Mouse (Mus musculus): ENCODE data around the gene Ltb4r2. TPM values are rescaled to one million over a fixed set of nuclear protein-coding genes. Genes with fewer than 3 reads are reported as not detected.

Ltb4r2 gene
- polyA plus RNA-seq, 1 experiment from 2014 or later = 0.16 TPM

DNA sequence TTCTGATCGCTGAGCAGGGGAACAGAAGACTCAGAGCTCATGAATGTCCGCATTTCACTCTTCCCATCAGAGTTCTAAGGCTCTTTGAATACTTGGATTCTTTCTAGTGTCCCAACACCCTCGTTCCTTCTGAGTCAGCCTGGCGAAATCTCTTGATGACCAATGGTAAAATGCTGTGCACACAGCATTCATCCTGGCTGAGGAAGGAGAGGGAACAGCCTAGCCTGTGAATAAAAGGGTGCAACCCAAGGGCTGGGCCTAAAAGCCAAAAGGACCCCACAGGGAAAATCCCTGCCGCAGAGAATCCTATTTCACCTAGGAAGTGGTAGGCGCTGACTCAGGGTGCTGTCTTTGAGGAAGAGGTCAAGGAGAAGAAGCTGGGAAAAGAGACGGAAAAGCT is 31.1 kb upstream of the Ltb4r2 start:
- Histone ChIP-seq H3K4me3 (ENCODE audit: low read depth, low read length) (no peak overlapping the region), H3K4me1 (ENCODE audit: control insufficient read depth, insufficient read depth, low read length) (no peaks in the 10 kb centered on the region), H3K27me3 (ENCODE audit: control insufficient read depth, insufficient read depth, low read length) (no peaks in the 10 kb centered on the region; the same call in 1 of the 2 replicates), H3K9me3 (replicated peaks; ENCODE audit: control insufficient read depth, low read length) (no peaks in the 10 kb centered on the region), H3K27ac (ENCODE audit: low read depth, low read length) (no peak overlapping the region), H3K9ac (ENCODE audit: low read depth, low read length) (no peak overlapping the region), H3K36me3 (ENCODE audit: control insufficient read depth, insufficient read depth, low read length) (no peaks in the 10 kb centered on the region), H3K4me2 (no peak overlapping the region)
- ATAC-seq (replicated peaks; ENCODE audit: insufficient number of reproducible peaks, low FRiP score, low TSS enrichment) = no peak
- 70% methylated on average over 7 of the region's 7 CpGs for WGBS (ENCODE audit: insufficient replicate concordance)

DNA sequence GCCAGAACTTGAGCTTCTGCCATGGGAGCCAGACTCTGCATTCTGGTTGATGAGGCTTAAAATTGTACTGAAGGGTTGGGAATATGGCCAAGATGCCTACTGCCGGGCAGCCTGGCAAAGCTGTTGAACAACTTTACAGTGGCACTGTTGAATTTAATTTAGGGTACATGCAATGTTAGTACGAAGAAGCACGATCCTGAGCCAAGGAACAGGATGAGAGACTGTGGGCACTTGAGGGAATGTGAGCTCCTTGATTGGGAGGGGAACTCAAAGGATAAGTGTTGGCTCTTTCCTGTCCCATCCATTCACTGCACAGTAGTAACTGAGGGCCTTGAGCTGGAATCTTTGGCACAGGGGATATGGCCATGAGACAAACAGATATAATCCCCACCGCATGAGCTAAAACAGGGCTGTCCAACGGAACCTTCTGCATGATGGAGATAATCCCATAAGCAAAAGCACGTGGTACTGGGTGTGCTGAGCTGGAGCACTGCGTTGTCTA is 30.6 kb upstream of the Ltb4r2 start:
- no peak overlapping the region for H3K9ac ChIP-seq (ENCODE audit: low read depth, low read length)
- no peak for ATAC-seq (replicated peaks; ENCODE audit: insufficient number of reproducible peaks, low FRiP score, low TSS enrichment)
- no peaks in the 10 kb centered on the region for H3K9me3 ChIP-seq (replicated peaks; ENCODE audit: control insufficient read depth, low read length)
- no peaks in the 10 kb centered on the region for H3K4me1 ChIP-seq (ENCODE audit: control insufficient read depth, insufficient read depth, low read length)
- no peak overlapping the region for H3K4me2 ChIP-seq
- no peaks in the 10 kb centered on the region for H3K36me3 ChIP-seq (ENCODE audit: control insufficient read depth, insufficient read depth, low read length)
- 72% methylated on average over 7 of the region's 7 CpGs for WGBS (ENCODE audit: insufficient replicate concordance)
- no peak overlapping the region for H3K27ac ChIP-seq (ENCODE audit: low read depth, low read length)
- H3K4me3 ChIP-seq (ENCODE audit: low read depth, low read length) = no peak overlapping the region
- no peaks in the 10 kb centered on the region; the same call in 1 of the 2 replicates for H3K27me3 ChIP-seq (ENCODE audit: control insufficient read depth, insufficient read depth, low read length)

DNA sequence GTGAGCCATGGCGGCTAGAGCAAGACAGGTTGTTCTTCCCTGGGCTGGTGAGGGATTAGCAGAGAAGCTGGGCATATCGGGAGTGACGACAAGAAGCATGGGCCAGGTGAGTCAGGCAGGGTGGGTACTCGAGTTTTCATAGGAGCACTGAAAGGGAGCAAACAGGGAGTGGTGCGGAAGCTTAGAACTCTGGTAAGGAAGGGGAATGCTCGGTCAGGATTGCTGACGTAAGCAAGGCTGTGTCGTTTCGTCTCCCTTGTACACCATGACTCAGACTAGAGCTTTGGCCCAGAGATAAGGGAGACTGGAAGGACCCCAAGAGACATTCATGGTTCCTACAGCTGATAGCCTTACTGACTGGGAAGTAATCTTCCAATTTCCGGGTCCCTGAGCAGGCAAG is 27.3 kb upstream of the Ltb4r2 start:
- ATAC-seq (replicated peaks; ENCODE audit: insufficient number of reproducible peaks, low FRiP score, low TSS enrichment) = no peak
- 62% methylated on average over 10 of the region's 10 CpGs for WGBS (ENCODE audit: insufficient replicate concordance)
- H3K4me1 ChIP-seq (ENCODE audit: control insufficient read depth, insufficient read depth, low read length) = no peaks in the 10 kb centered on the region
- no peak overlapping the region for H3K27ac ChIP-seq (ENCODE audit: low read depth, low read length)
- no peak overlapping the region for H3K4me3 ChIP-seq (ENCODE audit: low read depth, low read length)
- H3K4me2 ChIP-seq = no peak overlapping the region
- H3K9me3 ChIP-seq (replicated peaks; ENCODE audit: control insufficient read depth, low read length) = no peaks in the 10 kb centered on the region
- H3K36me3 ChIP-seq (ENCODE audit: control insufficient read depth, insufficient read depth, low read length) = no peaks in the 10 kb centered on the region
- no peak overlapping the region for H3K9ac ChIP-seq (ENCODE audit: low read depth, low read length)
- no peaks in the 10 kb centered on the region; the same call in 1 of the 2 replicates for H3K27me3 ChIP-seq (ENCODE audit: control insufficient read depth, insufficient read depth, low read length)

DNA sequence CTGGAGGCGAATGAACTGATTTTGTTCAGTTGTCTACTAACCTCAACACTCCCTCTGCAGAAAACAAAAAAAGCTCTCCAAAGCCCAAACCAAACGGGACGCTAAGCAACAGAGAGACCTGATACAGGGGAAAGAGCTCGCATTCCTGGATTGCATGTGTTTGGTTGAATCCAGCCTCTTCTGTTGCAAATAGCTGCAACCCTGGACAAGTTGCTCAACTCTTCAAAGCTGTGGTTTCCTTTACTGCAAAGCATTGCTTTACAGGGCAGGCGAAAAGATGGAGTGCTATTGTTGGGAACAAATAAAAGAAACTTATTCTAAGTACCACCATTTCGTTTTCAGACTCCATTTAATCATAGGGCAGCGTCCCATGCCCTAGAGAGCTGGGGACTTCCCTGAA is 26.4 kb upstream of the Ltb4r2 start:
- no peak for ATAC-seq (replicated peaks; ENCODE audit: insufficient number of reproducible peaks, low FRiP score, low TSS enrichment)
- no peaks in the 10 kb centered on the region for H3K36me3 ChIP-seq (ENCODE audit: control insufficient read depth, insufficient read depth, low read length)
- no peak overlapping the region for H3K9ac ChIP-seq (ENCODE audit: low read depth, low read length)
- H3K27ac ChIP-seq (ENCODE audit: low read depth, low read length) = no peak overlapping the region
- no peaks in the 10 kb centered on the region for H3K9me3 ChIP-seq (replicated peaks; ENCODE audit: control insufficient read depth, low read length)
- no peak overlapping the region for H3K4me2 ChIP-seq
- H3K27me3 ChIP-seq (ENCODE audit: control insufficient read depth, insufficient read depth, low read length) = no peaks in the 10 kb centered on the region; the same call in 1 of the 2 replicates
- whole genome bisulfite sequencing (ENCODE audit: insufficient replicate concordance) = 71% methylated on average over 7 of the region's 7 CpGs
- no peaks in the 10 kb centered on the region for H3K4me1 ChIP-seq (ENCODE audit: control insufficient read depth, insufficient read depth, low read length)
- no peak overlapping the region for H3K4me3 ChIP-seq (ENCODE audit: low read depth, low read length)

DNA sequence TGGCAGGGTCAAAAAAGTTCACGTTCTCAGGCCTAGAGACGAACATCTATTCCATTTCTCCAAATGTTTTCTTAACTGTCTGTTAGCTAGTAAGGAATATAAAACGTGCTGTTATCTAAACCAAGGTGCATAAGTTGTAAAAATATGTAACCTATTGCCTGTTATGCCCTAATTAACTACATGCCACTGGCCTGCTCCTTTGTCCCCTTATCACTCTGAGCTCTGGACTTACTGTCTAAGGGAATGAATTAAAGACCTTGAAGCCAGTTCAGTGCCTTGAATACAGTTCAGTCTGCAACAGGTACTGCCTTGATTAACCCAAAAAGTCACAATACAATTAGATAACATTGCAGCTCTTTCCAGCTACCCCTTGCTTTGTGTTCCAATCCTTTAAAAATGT is 25.9 kb upstream of the Ltb4r2 start:
- Histone ChIP-seq H3K36me3 (ENCODE audit: control insufficient read depth, insufficient read depth, low read length) (peaks cover 4% of the 10 kb centered on the region; the same call in 1 of the 2 replicates), H3K27me3 (ENCODE audit: control insufficient read depth, insufficient read depth, low read length) (no peaks in the 10 kb centered on the region; the same call in 1 of the 2 replicates), H3K4me1 (ENCODE audit: control insufficient read depth, insufficient read depth, low read length) (no peaks in the 10 kb centered on the region), H3K4me3 (ENCODE audit: low read depth, low read length) (no peak overlapping the region), H3K4me2 (no peak overlapping the region), H3K27ac (ENCODE audit: low read depth, low read length) (no peak overlapping the region), H3K9ac (ENCODE audit: low read depth, low read length) (no peak overlapping the region), H3K9me3 (replicated peaks; ENCODE audit: control insufficient read depth, low read length) (no peaks in the 10 kb centered on the region)
- ATAC-seq (replicated peaks; ENCODE audit: insufficient number of reproducible peaks, low FRiP score, low TSS enrichment) = no peak
- WGBS (ENCODE audit: insufficient replicate concordance) = 56% methylated on average over 3 of the region's 3 CpGs

DNA sequence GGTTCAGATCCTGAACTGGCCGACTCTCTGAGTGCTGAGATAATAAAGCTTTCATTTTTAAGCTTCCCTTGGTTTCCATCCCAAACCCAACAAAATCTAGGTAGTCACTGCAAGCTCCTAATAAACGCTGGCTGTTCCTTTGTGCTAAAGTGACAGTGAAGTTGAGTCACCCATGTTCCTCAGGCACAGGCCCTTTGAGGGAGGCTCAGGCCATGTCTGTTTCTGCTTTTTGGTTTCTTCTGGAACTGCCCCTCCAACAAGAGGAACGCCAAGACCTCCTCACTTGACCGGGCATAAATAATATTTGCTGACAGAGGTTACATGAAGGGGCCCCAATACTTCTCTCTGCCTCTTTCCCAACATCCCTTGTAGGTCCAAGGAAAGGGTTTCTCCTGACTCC is 25.5 kb upstream of the Ltb4r2 start:
- Histone ChIP-seq H3K9ac (ENCODE audit: low read depth, low read length) (no peak overlapping the region), H3K4me1 (ENCODE audit: control insufficient read depth, insufficient read depth, low read length) (no peaks in the 10 kb centered on the region)
- WGBS (ENCODE audit: insufficient replicate concordance) = 77% methylated on average over 4 of the region's 4 CpGs

DNA sequence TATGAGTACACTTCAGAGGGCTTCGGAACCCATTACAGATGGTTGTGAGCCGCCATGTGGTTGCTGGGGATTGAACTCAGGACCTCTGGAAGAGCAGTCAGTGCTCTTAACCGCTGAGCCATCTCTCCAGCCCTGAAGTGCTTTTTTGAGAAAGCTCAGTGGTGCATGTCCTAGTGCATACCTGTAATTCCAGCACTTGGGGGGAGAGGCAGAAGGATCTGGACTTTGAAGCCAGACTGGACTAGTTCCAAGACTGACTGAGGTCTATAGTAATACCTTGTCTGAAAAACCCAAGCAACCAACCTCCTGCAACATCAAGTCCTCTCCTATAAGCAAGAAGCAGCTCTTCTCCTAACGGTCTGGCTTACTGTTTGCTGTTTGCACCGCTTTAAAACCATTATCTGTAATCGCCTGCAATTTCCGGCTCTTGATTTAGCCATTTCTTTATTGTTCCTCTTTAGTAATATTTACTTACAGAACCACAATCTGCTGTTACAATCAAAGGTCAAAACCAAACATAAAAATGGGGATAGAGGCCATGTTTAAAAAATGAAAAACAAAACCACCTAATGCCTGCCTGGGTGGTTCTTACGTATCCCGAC is 24.0 kb upstream of the Ltb4r2 start:
- Histone ChIP-seq H3K36me3 (ENCODE audit: control insufficient read depth, insufficient read depth, low read length) (peaks cover 5% of the 10 kb centered on the region; the same call in 1 of the 2 replicates), H3K27ac (ENCODE audit: low read depth, low read length) (no peak overlapping the region), H3K4me2 (no peak overlapping the region), H3K4me3 (ENCODE audit: low read depth, low read length) (no peak overlapping the region), H3K4me1 (ENCODE audit: control insufficient read depth, insufficient read depth, low read length) (no peaks in the 10 kb centered on the region), H3K9me3 (replicated peaks; ENCODE audit: control insufficient read depth, low read length) (no peaks in the 10 kb centered on the region), H3K27me3 (ENCODE audit: control insufficient read depth, insufficient read depth, low read length) (no peaks in the 10 kb centered on the region), H3K9ac (ENCODE audit: low read depth, low read length) (no peak overlapping the region)
- 86% methylated on average over 9 of the region's 9 CpGs for WGBS (ENCODE audit: insufficient replicate concordance)
- no peak for ATAC-seq (replicated peaks; ENCODE audit: insufficient number of reproducible peaks, low FRiP score, low TSS enrichment)

More for the DNA sequence above, 25.5 kb upstream of the Ltb4r2 start:
- Histone ChIP-seq H3K4me3 (ENCODE audit: low read depth, low read length) (no peak overlapping the region), H3K36me3 (ENCODE audit: control insufficient read depth, insufficient read depth, low read length) (peaks cover 5% of the 10 kb centered on the region; the same call in 1 of the 2 replicates), H3K4me2 (no peak overlapping the region), H3K27ac (ENCODE audit: low read depth, low read length) (no peak overlapping the region), H3K27me3 (ENCODE audit: control insufficient read depth, insufficient read depth, low read length) (no peaks in the 10 kb centered on the region; the same call in 1 of the 2 replicates), H3K9me3 (replicated peaks; ENCODE audit: control insufficient read depth, low read length) (no peaks in the 10 kb centered on the region)
- no peak for ATAC-seq (replicated peaks; ENCODE audit: insufficient number of reproducible peaks, low FRiP score, low TSS enrichment)

DNA sequence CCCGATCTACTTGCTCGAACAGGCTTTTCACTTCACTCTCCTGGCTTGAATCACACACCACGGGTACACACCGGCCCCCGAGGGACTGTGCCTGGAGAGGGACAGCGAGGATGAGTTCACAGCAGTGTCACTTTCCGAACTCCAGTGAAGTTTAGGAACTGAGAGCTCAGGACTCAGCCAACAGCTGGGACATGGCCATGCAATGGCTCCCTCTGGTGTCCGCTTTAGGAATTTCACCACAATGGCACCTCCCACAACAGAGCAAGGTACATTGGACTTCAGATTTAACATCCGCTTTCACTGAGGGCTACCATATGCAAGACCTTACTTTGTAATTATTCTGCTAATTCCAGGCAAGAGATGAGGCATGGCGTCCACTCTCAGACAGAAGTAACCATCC is 17.5 kb upstream of the Ltb4r2 start:
- Histone ChIP-seq H3K9ac (ENCODE audit: low read depth, low read length) (0 out of 2 replicates have a peak overlapping the region, but pooled peaks have one; percentile 13), H3K4me2 (peak overlapping the region; percentile 33; the same call in 1 of the 2 replicates)

More for the DNA sequence above, 17.5 kb upstream of the Ltb4r2 start:
- Histone ChIP-seq H3K9me3 (replicated peaks; ENCODE audit: control insufficient read depth, low read length) (no peaks in the 10 kb centered on the region), H3K27ac (ENCODE audit: low read depth, low read length) (no peak overlapping the region), H3K27me3 (ENCODE audit: control insufficient read depth, insufficient read depth, low read length) (no peaks in the 10 kb centered on the region), H3K36me3 (ENCODE audit: control insufficient read depth, insufficient read depth, low read length) (peaks cover 5% of the 10 kb centered on the region; the same call in 1 of the 2 replicates), H3K4me3 (ENCODE audit: low read depth, low read length) (no peak overlapping the region), H3K4me1 (ENCODE audit: control insufficient read depth, insufficient read depth, low read length) (peaks cover 3% of the 10 kb centered on the region; the same call in 1 of the 2 replicates)
- ATAC-seq (replicated peaks; ENCODE audit: insufficient number of reproducible peaks, low FRiP score, low TSS enrichment) = 0 out of 2 replicates have a peak, but pooled peaks have one; percentile 28
- 21% methylated on average over 10 of the region's 10 CpGs for WGBS (ENCODE audit: insufficient replicate concordance)
